Mouse (Mus musculus): ENCODE results near the gene 1700092M07Rik. TPM values are rescaled to one million over a fixed set of nuclear protein-coding genes. Genes with fewer than 3 reads are reported as not detected.
"Not testable (repeated sequence)": the region's sequence is repeated elsewhere in the genome, so short reads cannot be mapped to it uniquely, and the experiment has no call there.

Gene 1700092M07Rik
- polyA plus RNA-seq, 1 experiment from 2014 or later: 0.99 TPM

DNA sequence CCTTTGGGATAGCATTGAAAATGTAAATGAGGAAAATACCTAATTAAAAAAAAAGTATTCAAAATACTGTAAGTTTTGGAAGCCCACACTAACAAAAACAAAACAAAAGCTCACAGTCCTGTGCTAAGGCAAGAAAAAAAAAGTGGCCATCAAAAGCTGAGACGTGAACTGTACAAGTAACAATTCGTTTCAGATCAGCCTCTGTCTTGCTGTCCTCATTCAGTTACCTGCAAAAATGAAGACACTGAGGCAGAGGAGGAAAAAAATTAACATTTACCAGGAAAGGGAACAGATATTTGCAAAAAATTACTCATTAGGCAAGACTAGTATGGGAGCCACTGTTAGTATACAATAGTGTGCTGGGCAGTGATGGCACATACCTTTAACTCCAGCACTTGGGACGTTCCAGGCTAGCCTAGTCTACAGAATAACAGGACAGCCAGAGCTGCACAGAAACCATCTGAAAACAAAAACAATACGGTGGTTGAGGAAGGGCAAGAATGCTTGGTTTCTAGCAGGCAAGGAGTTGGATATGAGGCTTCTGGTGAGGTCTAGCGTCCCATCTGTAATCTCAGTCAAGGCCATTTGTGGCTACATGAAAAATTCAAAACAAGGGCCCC, 12.9 kb upstream of the 1700092M07Rik start:
- peaks cover 8% of the 10 kb centered on the region; the same call in 1 of the 2 replicates for H3K4me1 ChIP-seq (ENCODE audit: control insufficient read depth, insufficient read depth, low read length)
- DNase-seq (ENCODE audit: low spot score): no peak

DNA sequence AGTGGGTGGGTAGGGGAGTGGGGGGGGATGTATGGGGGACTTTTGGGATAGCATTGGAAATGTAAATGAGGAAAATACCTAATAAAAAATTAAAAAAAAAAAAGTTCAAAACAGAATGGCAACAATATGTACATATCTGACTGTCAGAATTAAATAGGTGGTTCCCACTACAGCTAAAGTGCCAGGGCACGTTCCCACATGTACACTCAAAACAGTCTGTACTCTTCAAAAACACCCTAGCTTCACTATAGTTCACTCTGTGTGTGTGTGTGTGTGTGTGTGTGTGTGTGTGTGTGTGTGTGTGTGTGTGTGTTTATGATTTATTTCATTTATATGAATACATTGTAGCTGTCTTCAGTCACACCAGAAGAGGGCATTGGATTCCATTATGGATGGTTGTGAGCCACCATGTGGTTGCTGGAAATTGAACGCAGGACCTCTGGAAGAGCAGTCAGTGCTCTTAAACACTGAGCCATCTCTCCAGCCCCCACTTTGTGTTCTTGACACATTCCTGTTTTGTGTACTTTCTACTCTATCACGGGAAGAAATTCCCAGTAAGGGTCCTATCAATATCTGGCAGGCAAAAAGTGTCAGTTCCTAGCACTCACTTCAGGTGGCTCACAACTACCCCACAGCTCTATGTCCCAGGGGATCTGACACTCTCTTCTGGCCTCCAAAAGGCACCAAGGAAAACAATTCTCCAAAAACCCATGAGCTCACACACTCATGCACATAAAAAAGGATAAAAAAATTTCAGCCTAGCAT, 12.0 kb upstream of the 1700092M07Rik start:
- not testable (repeated sequence) for H3K4me1 ChIP-seq (ENCODE audit: control insufficient read depth, insufficient read depth, low read length); DNase-seq (ENCODE audit: low spot score); H3K9ac ChIP-seq (ENCODE audit: low read length); H3K4me3 ChIP-seq (ENCODE audit: low read depth, low read length); H3K9me3 ChIP-seq (ENCODE audit: control insufficient read depth, low read length); H3K27me3 ChIP-seq (ENCODE audit: control insufficient read depth, insufficient read depth, low read length); ATAC-seq (ENCODE audit: insufficient number of reproducible peaks, low FRiP score, low TSS enrichment, low read depth); H3K27ac ChIP-seq (replicated peaks; ENCODE audit: low read depth, low read length); H3K4me2 ChIP-seq (ENCODE audit: low read depth, severe bottlenecking)
- H3K36me3 ChIP-seq (ENCODE audit: control insufficient read depth, insufficient read depth, low read length): peaks cover 17% of the 10 kb centered on the region
- 51% methylated on average over 3 of the region's 3 CpGs for WGBS

More for the DNA sequence above, 12.9 kb upstream of the 1700092M07Rik start:
- WGBS: 30% methylated on average over 5 of the region's 5 CpGs
- H3K36me3 ChIP-seq (ENCODE audit: control insufficient read depth, insufficient read depth, low read length): peaks cover 17% of the 10 kb centered on the region
- H3K27me3 ChIP-seq (ENCODE audit: control insufficient read depth, insufficient read depth, low read length): no peaks in the 10 kb centered on the region
- ATAC-seq (ENCODE audit: insufficient number of reproducible peaks, low FRiP score, low TSS enrichment, low read depth): no peak
- H3K4me3 ChIP-seq (ENCODE audit: low read depth, low read length): no peak overlapping the region
- no peaks in the 10 kb centered on the region for H3K9me3 ChIP-seq (ENCODE audit: control insufficient read depth, low read length)
- no peak overlapping the region for H3K27ac ChIP-seq (replicated peaks; ENCODE audit: low read depth, low read length)
- H3K4me2 ChIP-seq (ENCODE audit: low read depth, severe bottlenecking): no peak overlapping the region
- no peak overlapping the region for H3K9ac ChIP-seq (ENCODE audit: low read length)

DNA sequence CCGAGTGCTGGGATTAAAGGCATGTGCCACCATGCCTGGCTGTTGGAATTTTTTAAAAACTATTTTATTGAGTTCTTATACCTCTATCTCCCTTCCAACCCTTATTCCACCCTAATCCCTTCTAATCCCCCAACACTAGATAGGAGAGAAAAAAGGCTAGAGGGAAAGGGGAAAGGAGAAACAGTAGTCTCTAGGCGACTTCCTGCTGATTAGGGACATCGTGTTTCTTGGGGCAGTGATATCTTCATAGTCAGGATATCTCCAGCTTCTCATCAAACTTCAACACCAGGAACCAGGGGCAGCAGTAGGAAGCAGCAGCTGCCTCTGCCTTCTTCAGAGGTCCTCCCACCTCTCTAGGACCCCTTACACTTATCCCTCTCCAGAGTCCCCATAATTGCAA, 6.2 kb upstream of the 1700092M07Rik start:
- H3K27ac ChIP-seq (replicated peaks; ENCODE audit: low read depth, low read length): no peak overlapping the region
- H3K9ac ChIP-seq (ENCODE audit: low read length): no peak overlapping the region
- WGBS: 74% methylated on average over 3 of the region's 3 CpGs
- H3K9me3 ChIP-seq (ENCODE audit: control insufficient read depth, low read length): no peaks in the 10 kb centered on the region
- ATAC-seq (ENCODE audit: insufficient number of reproducible peaks, low FRiP score, low TSS enrichment, low read depth) (no peak), DNase-seq (ENCODE audit: low spot score) (no peak)
- no peaks in the 10 kb centered on the region for H3K4me1 ChIP-seq (ENCODE audit: control insufficient read depth, insufficient read depth, low read length)
- no peaks in the 10 kb centered on the region for H3K27me3 ChIP-seq (ENCODE audit: control insufficient read depth, insufficient read depth, low read length)
- H3K36me3 ChIP-seq (ENCODE audit: control insufficient read depth, insufficient read depth, low read length): 0 out of 2 replicates have a peak, but pooled peaks cover 4% of the 10 kb centered on the region
- H3K4me3 ChIP-seq (ENCODE audit: low read depth, low read length): no peak overlapping the region
- no peak overlapping the region for H3K4me2 ChIP-seq (ENCODE audit: low read depth, severe bottlenecking)

DNA sequence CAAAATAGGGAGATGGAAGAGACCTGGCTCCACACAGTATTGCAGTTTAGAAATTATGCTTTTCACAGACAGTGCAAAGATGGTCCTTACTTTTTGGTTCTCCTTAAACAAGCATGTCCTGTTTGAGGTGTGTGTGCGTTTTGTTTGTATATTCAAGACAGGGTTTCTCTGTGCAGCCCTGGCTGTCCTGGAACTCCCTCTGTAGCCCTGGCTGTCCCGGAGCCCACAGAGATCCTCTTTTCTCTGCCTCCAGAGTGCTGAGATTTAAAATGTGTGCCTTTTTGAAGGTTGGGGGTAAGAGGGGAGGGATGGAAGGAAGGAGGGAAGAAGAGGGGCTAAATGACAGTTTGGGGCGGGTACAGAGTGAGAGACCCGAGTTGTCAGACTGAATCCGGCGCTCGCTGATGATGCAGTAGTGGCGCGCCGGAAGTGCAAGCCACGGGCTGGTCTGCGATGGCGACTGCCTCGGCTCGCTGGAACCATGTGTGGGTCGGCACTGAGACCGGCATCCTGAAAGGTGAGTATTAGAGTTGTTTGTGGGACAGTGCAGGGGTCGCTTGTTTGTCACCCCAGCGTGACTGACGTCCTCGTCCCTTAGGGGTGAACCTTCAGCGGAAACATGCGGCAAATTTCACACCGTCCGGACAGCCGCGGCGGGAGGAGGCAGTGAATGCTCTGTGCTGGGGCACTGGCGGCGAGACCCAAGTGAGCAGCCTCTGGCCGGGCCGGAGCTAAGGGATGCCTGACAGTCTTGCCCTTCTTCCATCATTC, 4.9 kb upstream of the 1700092M07Rik start, which contains the start of gene Wdr74:
TSS of gene Wdr74 (plus strand) at position 439 of the 771 bp plus-strand sequence.
- peak; percentile 96 for DNase-seq (ENCODE audit: low spot score)
- Histone ChIP-seq H3K9me3 (ENCODE audit: control insufficient read depth, low read length) (no peaks in the 10 kb centered on the region), H3K4me1 (ENCODE audit: control insufficient read depth, insufficient read depth, low read length) (peaks cover under 1% of the 10 kb centered on the region), H3K36me3 (ENCODE audit: control insufficient read depth, insufficient read depth, low read length) (peaks cover 11% of the 10 kb centered on the region), H3K27ac (replicated peaks; ENCODE audit: low read depth, low read length) (0 out of 2 replicates have a peak within 1 kb of the TSS, but pooled peaks have one; percentile 8), H3K4me3 (ENCODE audit: low read depth, low read length) (peak within 1 kb of the TSS; percentile 90), H3K9ac (ENCODE audit: low read length) (peak within 1 kb of the TSS; percentile 89), H3K4me2 (ENCODE audit: low read depth, severe bottlenecking) (peak within 1 kb of the TSS; percentile 84), H3K27me3 (ENCODE audit: control insufficient read depth, insufficient read depth, low read length) (no peaks in the 10 kb centered on the region)
- under 1% methylated on average over 32 of the region's 32 CpGs for WGBS
- peak; percentile 81 for ATAC-seq (ENCODE audit: insufficient number of reproducible peaks, low FRiP score, low TSS enrichment, low read depth)

DNA sequence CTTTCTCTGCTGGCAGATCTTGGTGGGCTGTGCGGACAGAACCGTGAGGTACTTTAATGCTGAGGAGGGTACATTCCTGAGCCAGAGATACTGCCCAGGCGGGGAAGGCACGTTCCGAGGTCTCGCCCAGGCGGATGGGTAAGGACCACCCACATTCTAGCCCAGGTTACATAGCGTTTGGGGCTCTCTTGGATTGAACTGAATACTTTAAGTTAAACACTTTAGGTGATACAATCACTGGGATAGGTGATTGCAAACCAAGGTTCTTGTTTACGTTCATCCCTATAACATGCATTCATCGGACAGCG, 4.4 kb upstream of the 1700092M07Rik start:
- H3K36me3 ChIP-seq (ENCODE audit: control insufficient read depth, insufficient read depth, low read length): peaks cover 14% of the 10 kb centered on the region
- H3K9ac ChIP-seq (ENCODE audit: low read length): peak overlapping the region; percentile 89
- H3K9me3 ChIP-seq (ENCODE audit: control insufficient read depth, low read length): no peaks in the 10 kb centered on the region
- H3K27ac ChIP-seq (replicated peaks; ENCODE audit: low read depth, low read length): 0 out of 2 replicates have a peak overlapping the region, but pooled peaks have one; percentile 8
- peak overlapping the region; percentile 84 for H3K4me2 ChIP-seq (ENCODE audit: low read depth, severe bottlenecking)
- H3K4me3 ChIP-seq (ENCODE audit: low read depth, low read length): peak overlapping the region; percentile 90
- no peak; the same call in 1 of the 2 replicates for ATAC-seq (ENCODE audit: insufficient number of reproducible peaks, low FRiP score, low TSS enrichment, low read depth)
- H3K4me1 ChIP-seq (ENCODE audit: control insufficient read depth, insufficient read depth, low read length): peaks cover 6% of the 10 kb centered on the region
- no peaks in the 10 kb centered on the region for H3K27me3 ChIP-seq (ENCODE audit: control insufficient read depth, insufficient read depth, low read length)
- DNase-seq (ENCODE audit: low spot score): no peak
- 2% methylated on average over 11 of the region's 11 CpGs for WGBS

DNA sequence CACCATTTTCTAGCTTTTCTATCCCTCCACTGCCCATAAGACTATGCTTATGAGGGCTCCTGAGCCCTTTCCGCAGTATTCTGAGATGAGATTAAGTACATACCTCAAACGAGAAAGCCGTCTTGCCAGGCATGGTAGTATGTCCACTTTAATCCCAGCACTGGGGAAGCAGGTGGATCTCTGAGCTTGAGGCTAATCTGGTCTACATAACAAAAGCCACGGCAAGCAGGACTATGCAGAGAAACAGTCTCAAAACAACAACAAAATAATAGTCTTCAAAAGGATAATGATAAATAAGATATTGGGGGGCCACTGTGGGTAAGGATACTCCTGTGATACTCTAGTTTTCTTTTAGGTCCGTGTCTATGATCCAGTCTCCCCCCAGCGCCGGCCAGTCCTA, 1.6 kb upstream of the 1700092M07Rik start:
- Histone ChIP-seq H3K27me3 (ENCODE audit: control insufficient read depth, insufficient read depth, low read length) (no peaks in the 10 kb centered on the region), H3K9ac (ENCODE audit: low read length) (no peak overlapping the region), H3K9me3 (ENCODE audit: control insufficient read depth, low read length) (no peaks in the 10 kb centered on the region), H3K27ac (replicated peaks; ENCODE audit: low read depth, low read length) (no peak overlapping the region), H3K36me3 (ENCODE audit: control insufficient read depth, insufficient read depth, low read length) (peaks cover 18% of the 10 kb centered on the region), H3K4me2 (ENCODE audit: low read depth, severe bottlenecking) (no peak overlapping the region), H3K4me3 (ENCODE audit: low read depth, low read length) (no peak overlapping the region; the same call in 1 of the 2 replicates), H3K4me1 (ENCODE audit: control insufficient read depth, insufficient read depth, low read length) (peaks cover 9% of the 10 kb centered on the region)
- 93% methylated on average over 7 of the region's 7 CpGs for WGBS
- ATAC-seq (ENCODE audit: insufficient number of reproducible peaks, low FRiP score, low TSS enrichment, low read depth) (no peak), DNase-seq (ENCODE audit: low spot score) (no peak)

DNA sequence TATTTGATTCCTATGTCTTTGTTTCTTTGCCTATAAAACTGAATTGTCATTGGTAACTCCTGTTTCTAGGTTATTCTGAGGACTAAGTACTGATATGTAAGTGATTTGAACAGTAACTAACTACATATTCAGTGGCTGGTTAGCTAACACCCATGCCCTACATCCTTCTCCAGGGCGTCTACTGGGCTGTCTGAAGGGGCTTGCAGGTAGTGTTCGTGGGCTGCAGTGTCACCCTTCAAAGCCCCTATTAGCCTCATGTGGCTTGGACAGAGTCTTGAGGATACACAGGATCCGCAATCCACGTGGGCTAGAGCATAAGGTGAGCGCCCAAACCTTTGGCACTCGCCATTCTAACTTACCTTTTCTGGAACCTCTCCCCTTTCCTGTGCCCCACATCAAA, 872 bp upstream of the 1700092M07Rik start:
- ATAC-seq (ENCODE audit: insufficient number of reproducible peaks, low FRiP score, low TSS enrichment, low read depth) (no peak), DNase-seq (ENCODE audit: low spot score) (no peak)
- Histone ChIP-seq H3K4me3 (ENCODE audit: low read depth, low read length) (no peak overlapping the region), H3K27ac (replicated peaks; ENCODE audit: low read depth, low read length) (no peak overlapping the region), H3K9me3 (ENCODE audit: control insufficient read depth, low read length) (no peaks in the 10 kb centered on the region), H3K4me1 (ENCODE audit: control insufficient read depth, insufficient read depth, low read length) (peaks cover 9% of the 10 kb centered on the region), H3K36me3 (ENCODE audit: control insufficient read depth, insufficient read depth, low read length) (peaks cover 20% of the 10 kb centered on the region), H3K9ac (ENCODE audit: low read length) (no peak overlapping the region), H3K27me3 (ENCODE audit: control insufficient read depth, insufficient read depth, low read length) (no peaks in the 10 kb centered on the region), H3K4me2 (ENCODE audit: low read depth, severe bottlenecking) (no peak overlapping the region)
- WGBS: 88% methylated on average over 6 of the region's 6 CpGs

DNA sequence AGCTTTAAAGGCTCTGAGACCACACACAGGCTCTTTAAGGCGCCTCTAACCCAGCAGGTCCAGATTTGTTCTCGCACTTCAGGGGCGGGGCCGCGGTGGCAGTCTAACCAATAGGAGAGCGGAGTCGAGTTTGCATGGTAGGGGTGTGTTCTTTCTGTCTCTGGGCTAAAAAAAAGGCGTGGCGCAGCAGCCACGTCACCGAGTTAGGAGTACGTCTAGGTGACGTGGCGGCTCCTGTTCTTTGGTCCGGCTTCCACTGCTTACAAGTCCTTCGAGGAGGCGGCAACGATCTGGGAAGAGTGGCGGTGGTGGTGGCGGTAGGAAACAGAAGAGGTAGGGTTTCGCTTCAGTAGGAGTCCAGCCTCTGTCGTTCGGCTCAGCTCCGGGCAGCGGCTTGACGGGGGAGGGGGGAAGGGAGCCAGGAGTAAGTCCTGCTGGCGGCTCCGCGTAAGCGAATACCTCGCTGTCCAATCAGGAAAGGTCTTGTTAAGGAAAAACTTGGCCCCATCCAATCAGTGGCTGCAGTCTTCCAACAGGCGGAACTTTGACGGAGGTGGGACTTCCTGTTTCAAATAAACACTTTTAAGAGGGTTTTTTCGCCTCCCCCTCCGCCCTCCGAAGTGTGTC, 838 bp downstream of the 1700092M07Rik start, which contains the start of gene Stx5a:
TSS of gene Stx5a (plus strand) at position 171 of the 627 bp plus-strand sequence.
- WGBS: under 1% methylated on average over 36 of the region's 36 CpGs
- H3K27ac ChIP-seq (replicated peaks; ENCODE audit: low read depth, low read length): peak within 1 kb of the TSS; percentile 78
- H3K9me3 ChIP-seq (ENCODE audit: control insufficient read depth, low read length): no peaks in the 10 kb centered on the region
- H3K36me3 ChIP-seq (ENCODE audit: control insufficient read depth, insufficient read depth, low read length): peaks cover 30% of the 10 kb centered on the region
- DNase-seq (ENCODE audit: low spot score): peak; percentile 96
- ATAC-seq (ENCODE audit: insufficient number of reproducible peaks, low FRiP score, low TSS enrichment, low read depth): peak; percentile 96
- H3K9ac ChIP-seq (ENCODE audit: low read length): peak within 1 kb of the TSS; percentile 87
- peak within 1 kb of the TSS; percentile 92 for H3K4me2 ChIP-seq (ENCODE audit: low read depth, severe bottlenecking)
- H3K27me3 ChIP-seq (ENCODE audit: control insufficient read depth, insufficient read depth, low read length): no peaks in the 10 kb centered on the region
- H3K4me1 ChIP-seq (ENCODE audit: control insufficient read depth, insufficient read depth, low read length): peaks cover 9% of the 10 kb centered on the region
- H3K4me3 ChIP-seq (ENCODE audit: low read depth, low read length): peak within 1 kb of the TSS; percentile 97

All from limb, embryonic 11.5 days (tissue).